Mouse (Mus musculus) urinary bladder, postnatal 4 days (tissue): ENCODE data around the gene Xcr1.

Experiments used
- DNase-seq, 2 experiments: peaks; one replicate each; pipeline ENCODE4 v3.0.0; 2021 to 2022; ENCODE audit warnings: low spot score in 2 of 2

Xcr1 gene

DNA sequence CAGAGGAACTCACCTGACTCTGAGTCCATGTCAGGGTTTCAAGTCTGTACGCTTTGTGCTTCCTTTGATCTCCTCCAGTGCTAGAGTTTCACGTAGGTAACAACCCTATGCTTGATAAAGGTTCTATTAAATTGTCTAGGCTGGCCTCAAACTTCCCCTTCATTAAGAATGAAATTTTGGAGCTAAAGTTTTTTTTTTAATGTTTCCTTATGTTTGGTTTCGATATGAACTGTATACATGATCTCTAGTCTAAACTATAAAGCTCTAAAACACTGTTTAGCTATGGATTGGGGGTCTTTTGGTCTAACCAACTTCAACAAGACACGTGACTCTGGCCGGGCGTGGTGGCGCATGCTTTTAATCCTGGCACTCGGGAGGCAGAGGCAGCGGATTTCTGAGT lies at the start of gene Xcr1:
Gene Xcr1 (minus strand): TSS at position 101 of the 400 bp plus-strand sequence.
- no peak for DNase-seq

DNA sequence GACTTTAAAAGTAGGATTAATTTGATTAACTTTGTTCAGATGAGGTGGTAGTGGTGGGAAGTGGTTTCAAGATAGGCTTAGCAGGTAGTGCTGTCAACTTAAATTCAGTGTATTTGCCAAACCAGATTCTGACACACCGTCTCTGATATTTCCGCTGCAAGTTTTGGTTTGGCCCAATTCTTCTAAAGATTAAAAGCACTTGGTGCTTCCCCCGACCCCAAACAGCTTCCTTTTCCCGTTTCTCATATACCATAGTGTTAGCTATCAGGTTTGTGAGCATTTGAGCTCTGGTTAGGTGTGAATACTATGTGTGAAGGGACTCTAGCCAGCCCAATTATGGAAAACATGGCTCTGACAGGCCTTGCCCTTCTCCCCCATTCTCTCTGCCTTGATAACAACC lies 10.2 kb upstream of the Xcr1 start:
- no peak for DNase-seq

DNA sequence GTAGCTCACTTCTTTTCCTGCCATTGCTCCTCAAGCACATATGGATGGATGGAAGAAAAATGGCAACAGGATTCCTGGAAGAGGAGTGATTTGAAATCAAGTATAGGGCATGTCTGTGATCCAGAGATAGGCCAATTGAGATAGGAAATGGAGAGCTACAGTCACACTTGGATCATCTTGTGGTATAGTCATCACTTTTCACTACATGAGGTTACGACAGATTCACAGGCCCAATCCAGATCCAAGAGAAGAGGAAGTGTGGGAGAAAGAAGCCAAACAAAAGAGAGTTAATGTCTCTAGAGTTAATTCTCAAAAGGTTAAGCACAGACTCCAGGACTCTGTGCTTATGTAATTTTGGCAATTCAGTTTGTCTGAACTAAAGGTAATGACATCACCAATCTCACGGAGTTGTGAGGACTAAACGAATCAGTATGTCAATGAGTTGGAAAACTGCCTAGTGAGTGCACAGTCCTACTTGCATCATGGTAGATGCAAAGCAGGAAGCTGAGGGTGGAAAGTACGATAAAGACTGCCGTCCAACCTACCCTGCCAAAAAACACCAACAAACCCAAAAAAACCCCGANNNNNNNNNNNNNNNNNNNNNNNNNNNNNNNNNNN lies 7.4 kb upstream of the Xcr1 start:
- DNase-seq: no peak

DNA sequence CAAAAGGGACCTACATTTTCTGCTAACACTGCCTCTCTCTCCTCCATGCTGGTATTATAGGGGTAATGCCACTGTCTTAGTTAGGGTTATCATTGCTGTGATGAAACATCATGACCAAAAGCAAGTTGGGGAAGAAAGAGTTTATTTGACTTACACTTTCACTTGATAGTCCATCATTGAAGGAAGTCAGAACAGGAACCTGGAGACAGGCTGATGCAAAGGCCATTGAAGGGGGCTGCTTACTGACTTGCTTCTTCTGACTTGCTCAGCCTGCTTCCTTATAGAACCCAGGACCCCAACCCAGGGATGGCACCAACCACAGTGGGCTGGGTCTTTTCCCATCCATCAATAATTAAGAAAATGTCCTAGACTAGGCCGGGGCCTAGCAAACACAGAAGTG lies 1.8 kb upstream of the Xcr1 start:
- no peak for DNase-seq

DNA sequence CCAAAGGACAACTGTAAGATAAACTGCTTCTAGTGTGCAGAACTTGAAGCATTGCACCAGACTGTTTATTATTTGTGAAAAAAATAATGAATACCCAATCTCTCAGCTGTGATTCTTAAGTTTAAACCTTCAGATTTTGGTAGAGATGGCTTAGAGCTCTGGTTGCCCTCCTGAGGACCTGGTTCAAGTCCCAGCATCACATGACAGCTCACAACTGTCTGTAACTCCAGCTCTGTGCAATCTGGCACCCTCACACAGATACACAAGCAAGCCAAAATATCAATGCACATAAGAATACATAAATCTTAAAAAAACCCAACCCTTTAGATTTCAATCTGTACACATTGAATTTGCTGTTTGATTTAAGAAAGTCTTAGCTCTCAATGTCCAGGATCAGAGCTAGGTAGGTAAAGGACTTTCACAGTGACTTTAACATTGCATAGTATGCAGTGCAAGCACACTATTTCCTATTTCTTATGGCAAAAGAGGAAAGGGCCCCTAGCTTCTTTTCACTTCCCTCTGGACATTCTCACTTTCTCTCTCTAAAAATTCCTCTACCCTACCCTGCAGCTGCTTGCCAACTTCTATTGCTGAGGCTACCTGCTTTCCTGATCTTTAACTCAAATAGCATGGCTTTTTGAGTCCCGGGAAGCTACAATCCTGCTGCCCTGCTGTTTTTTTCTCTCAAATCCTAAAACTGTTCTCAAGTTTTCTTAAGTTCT lies 1.2 kb upstream of the Xcr1 start:
- no peak for DNase-seq

DNA sequence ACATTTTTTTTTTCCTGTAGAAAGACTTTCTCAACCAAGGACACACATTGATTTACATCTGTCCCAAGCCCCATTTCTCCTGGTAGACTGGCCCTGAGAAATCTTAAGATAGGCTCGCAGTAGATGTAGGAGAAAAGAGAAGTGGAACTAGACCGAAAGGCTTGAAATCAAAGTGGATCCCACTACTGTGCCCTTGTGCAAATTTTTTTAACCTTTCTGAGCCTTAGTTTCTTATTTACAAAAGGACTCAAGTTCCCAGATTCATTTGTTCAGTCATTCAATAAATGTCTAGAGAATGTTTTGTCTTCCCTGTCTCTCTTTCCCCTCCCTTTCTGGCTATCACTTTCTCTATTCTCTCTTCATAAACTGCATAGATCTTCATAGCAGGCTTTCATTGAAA lies 5.0 kb downstream of the Xcr1 start:
- DNase-seq: no peak

DNA sequence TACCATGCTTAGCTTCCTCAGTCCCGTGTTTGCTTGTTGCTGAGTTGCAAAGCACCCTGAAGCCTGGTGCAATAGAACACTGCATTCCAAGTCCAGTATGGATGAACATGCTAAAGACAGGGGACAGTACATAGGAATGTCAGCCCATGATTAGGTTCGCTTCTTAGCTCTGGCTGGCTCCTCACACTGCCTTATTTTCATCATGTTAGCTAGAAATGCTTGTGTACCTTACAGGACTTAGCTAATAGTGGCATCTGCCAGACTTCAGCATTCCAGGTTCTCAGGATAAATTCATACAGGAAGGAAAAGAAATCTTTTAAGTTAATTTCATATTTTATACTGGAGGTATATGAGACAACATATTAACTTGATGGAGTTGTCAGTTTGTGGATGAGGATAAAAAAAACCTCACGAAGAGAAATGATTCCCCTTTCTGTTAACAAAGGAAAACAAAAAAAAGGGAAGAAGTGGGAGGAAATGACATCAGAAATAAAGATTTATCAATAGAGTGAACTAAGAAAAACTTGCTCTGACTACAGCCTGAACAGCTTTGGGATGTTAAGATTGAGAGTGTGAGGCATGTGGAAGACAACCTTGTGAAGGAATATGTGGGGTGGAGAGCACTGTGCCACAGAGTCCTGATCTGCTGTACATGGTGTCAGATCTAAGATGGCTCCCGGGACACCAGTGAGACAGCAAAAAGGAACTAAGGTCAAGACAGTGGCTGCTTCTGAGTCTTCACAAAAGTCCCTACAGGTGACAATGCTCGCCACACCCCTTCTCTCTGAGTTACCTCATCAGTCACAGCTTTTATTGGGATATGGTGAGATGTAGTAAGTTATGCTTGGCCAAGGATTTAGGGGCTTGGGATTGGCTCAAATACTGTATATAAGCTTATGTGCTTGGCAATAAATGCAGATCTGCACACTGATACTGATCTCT lies 9.1 kb downstream of the Xcr1 start:
- DNase-seq: no peak

DNA sequence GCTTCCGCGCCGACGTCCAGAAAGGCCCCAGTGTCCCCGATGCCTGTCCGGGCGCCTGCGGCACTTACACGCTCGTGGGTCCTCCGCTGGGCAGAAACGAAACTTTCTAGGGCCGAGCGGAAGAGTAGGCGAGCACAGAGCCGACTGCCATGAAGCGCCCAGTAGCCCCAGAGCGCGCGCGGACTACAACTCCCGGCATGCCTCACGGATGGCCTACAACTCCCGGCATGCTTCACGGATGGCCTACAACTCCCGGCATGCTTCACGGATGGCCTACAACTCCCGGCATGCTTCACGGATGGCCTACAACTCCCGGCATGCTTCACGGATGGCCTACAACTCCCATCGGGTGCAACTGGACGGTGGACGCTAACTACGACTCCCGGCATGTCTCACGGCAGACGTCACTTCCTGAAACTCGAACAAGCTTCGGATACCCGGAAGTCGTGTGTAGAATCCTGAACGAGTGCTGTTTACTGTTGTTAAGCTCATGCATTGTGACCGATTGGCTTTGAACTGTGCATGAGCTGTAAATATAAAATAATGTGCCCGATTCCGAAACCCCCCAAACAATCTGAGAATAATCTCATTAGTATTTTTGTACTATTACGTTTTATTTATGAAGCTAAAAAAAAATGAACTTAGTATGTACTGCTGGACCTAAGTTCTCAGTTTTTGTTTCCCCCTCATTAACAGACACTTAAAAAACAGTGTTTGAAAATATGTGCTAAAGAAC lies 9.9 kb downstream of the Xcr1 start, which contains the start of gene Fyco1:
Gene Fyco1 (minus strand): TSS at position 187 of the 736 bp plus-strand sequence.
- peak; percentile 90 for DNase-seq

DNA sequence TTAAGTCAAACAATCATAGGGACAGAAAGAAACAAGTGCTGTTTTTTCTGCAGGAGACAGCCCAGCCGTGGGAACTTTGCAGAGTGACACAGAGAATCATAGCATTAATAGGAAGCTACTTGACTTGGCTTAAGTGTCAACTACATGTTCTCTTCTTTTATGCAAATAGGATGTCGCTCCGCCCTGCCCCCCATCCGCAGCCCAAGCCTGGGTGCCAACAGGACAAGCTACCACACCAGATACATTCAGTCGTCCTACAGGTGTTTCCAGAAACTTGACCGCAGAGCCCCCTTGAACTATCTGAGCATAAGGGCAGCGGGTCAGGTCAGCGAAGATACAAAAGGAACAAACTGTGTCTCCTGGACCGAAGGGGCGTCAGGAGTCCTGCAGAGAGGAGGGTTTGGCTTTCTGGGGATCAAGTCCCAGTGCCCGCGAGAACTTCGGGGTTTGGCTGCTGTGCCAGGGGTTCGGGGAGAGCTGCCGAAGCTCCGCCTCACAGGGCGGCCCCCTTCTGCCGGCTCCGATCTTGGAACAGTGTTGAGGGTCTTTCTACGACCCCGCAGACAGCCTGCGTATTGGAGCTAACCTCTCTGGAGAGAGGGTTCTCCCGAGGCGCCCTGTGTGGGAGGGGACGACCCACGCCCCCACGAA lies 10.6 kb downstream of the Xcr1 start:
- DNase-seq: peak; percentile 46 to 63

DNA sequence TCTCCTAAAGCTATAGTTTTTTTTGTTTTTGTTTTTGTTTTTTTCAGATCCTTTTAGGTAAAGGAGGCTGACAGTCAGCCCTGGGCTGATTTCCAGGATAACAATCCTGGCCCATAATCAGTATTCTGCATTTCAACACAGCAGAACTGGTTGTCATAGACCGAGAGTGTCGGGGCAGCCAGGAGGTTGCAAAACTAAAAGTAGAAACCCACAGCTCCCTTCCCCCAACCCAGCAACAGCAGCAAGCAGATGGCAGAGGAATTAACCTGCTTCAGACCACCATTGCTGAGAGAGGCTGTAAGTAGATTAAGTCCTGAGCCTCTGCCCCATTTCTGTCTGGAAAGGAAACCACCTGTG lies 11.1 kb downstream of the Xcr1 start:
- DNase-seq: no peak

DNA sequence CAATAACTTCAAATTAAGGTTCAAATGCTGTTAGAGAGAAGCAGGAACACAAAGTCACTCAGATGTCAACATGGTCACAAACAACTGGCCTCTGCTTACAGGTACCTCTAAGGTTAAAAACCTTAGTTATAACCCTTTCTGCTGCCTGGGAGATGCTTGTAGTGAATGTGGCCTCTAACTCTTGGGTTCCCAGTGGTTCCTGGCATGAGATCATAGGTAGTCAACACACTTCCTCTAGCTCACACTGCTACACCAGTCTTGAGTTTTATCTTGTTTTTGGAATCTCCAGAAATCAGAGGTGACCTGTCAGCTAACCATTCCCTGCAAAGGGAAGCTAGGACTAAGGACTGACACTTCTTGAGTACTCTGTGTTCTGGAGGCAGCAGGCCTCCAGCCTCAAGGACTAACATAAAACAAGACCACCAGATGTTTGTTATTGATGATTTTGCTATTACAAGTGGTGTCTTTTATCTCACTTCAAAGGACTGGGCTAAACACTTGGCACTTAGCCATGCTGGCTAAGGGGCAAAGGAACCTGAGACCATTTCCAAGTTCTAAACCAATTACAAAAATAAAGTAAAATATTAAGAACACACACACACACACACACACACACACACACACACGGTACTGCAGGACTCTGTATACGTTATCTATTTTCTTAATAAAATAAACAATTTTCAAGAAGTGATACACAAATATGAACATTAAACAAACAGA lies 11.7 kb downstream of the Xcr1 start:
- no peak for DNase-seq

DNA sequence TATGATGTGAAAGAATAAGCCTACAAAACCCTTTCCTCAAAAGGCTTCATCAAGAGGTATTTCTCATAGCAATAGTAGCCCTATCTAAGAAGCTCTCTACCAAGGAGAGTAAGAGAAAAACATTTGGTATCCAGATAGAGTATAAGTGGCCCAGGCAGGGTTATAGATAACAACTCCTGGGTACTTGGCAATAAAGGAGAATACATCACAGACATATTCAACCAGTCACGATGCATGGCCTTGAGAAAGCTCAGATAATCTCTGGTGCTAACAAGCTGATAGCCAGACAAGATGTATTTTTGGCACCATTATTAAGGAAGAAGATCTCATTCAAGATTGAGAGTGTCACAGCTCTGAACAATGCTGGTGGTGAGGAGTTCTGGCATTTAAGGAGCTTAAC lies 15.3 kb downstream of the Xcr1 start:
- no peak for DNase-seq

DNA sequence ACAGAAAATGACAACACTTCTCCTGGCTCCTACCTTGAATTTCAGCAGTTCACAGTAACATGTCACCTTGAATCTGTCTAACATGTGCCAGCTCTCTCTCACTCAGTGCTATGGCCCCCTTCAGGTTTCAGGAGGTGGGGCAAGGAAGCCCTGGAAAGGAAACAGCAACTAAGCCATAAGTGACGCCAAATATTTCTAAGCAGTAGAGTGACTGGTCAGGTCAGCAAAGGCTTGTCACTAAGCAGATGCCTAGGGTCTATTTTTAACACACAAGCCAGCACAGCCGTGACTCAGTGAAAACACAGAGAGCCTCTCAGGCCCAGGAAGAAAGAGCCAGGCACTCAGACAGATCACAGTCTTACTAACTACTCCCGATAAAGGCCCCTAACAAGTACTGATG lies 16.7 kb downstream of the Xcr1 start:
- no peak for DNase-seq

DNA sequence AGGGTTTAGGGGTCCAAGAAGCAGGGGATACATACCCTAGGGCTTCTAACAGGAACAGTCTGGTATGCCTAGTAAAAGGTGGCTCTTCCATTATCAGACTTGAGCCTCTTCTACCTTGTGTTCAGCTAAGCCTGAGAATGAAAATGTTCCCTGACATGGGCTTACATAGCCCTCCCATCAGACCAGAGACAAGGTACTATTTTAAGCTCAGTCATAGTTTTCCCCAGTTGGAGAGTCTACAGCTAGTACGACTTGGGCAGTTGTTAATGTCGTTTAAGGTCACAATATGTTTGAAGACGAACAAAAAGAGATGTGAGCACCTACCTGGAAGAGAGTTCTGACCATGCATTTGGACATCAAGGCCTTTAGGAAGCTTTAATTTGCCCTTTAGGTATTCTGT lies 17.4 kb downstream of the Xcr1 start:
- no peak for DNase-seq

DNA sequence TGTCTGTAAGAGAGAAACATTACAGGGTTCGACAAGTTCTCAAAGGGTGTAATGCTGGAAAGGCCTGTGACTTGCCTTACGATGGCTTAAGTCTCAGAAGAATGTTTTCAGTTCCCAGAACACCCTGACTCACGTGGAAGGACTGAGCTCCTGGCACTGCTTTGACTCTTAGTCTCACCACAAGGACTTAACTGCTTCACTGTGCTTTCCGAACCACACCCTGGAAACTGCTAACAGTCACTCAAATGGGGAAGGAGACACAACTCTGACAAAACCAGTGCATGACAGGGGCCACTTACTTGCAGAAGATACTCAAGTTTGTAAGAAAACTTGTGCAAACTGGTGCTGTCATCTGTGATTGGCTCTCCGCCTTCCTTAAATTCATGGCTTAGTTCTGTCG lies 21.6 kb downstream of the Xcr1 start:
- DNase-seq: no peak

DNA sequence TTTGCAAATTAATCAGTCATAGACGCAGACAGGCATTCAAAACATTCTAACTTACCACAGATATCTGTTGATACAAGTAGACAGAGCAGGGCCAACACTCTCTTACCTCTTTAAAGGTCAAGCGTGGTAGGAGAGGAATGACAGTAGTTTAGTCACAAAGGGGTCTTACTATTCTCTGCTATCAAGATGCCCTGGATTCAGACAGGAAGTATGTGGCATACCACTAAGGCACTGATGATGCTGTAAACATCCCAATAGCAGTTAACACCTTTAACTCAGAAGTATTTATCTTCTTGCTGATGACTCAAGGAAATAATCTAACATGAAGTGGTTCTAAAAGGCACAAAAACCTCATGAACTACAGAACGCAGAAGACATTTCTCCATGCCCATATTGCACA lies 26.0 kb downstream of the Xcr1 start:
- DNase-seq: no peak

DNA sequence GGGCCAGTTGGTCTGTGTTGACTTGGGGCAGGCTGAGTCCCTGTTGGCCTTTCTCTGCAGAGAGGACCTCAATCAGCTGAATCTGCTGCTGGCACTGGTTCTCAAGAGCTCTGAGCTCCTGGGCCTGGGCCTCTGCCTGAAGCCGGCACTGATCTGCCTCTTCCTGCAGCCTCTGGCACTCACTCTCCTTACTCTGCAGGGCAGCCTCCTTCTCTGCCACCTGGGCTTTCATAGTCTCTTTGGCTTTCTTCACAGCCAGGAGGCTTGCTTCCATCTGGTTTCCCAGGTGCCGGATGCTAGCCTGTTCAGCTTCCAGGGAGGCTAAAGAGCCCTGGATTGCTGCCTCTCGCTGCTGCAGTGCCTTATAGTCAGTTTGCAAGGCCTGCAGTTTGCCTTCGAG lies 32.9 kb downstream of the Xcr1 start:
- DNase-seq: no peak

DNA sequence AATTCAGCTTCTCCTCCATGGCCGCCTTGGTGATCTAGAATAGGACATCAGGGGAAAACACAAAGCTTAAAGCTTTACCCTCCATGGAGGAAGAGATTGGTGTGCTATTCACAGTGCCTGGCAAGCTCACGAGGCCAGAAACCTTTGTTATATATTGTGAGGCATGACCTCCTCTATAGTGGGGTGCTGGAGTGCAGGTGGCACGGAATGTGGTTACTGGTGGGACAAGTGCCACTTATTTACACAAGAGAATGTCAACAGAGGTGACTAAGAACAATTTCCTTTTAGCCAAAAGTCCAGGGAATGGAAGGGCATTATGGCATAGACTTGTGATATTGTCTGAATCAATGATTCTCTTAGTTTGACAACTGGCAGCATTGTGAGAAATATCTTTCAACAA lies 35.2 kb downstream of the Xcr1 start:
- no peak for DNase-seq

DNA sequence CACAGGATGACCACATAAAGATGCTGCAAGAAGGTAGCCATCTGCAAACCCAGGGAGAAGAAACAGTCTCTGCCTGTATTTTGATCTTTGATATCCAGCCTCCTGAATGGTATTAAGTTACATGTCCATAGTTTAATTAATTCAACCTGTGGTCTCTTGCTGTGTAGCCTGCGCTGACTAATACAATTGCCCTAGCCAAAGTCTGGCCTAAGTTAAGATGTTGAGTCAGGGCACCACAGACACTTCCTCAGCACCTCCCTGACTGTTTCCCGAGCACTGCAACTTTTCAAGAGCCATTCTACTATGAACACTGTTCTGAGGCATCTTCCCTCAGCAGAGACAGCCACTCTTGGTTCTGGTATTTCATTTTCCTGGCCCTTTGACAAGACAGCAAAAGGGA lies 43.2 kb downstream of the Xcr1 start:
- no peak for DNase-seq

DNA sequence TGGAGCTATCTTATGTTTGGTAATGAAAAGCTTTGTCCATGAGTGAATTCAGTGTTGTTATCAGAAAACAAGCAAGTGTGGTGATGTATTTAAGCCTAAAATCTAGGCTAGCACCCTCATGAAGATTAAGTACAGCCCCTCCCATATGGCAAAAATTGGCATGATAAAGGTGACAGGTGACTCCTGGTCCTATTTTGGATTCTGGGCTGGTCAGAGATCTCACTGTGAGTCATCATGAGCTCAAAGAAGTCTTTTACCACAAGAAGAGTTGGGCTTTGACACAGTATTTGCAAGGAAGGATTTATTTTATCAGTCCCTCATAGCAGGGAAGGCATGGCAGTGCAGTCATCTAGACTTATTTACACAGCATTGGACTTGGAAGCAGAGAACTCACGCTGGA lies 45.8 kb downstream of the Xcr1 start:
- DNase-seq: no peak

DNA sequence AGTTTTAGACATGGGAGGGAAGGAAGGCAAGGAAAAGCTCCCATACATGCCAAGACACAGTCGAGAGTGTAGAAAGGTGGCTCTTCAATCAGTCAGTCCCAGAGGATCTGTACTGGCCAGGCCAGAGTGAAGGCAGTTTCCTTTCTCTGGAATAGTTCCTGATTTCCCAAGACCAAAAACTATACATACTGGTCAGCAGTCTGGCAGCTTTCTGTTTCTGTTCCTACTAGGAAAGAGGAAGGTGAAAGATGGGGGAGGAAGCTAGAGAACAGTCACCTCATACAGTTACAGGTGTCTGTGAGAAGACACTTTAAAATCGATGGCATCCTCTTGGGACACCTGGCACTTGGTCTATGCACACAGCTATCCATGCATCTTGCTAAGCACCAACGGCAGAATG lies 46.4 kb downstream of the Xcr1 start:
- DNase-seq: no peak
